Mouse (Mus musculus) thymus, adult 18-20 months (tissue): ENCODE measurements at regions not wholly inside any gene's neighbourhood (a gene's known extent, or its start where the extent isn't known, plus 50 kb on each side); places are given as distances from the start of the nearest gene placed in this dataset.

Experiments used
- DNase-seq, 2 experiments: peaks; one replicate each; pipeline ENCODE4 v3.0.0; 2022; ENCODE audit warnings: mixed read lengths in 2 of 2

DNA sequence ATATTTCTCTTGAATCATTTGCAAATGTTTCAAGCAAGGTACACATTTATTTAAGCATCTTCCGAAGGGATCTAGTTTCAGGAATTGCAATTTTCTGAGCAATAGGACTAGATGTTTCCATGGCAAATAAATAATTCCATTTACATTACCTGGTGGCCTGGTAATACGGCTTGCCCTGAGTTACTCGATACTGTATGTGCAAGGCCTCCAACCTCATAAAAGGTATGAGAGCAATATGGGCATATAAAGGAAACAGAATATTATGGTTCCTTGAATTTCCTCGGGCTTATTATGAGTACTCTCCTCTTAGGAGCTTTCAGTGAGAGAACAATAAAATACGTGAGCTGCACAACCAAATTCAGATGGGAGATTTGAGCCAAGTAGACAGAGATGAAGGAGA, 81.4 kb upstream of the Gm9972 start:
- DNase-seq = no peak

DNA sequence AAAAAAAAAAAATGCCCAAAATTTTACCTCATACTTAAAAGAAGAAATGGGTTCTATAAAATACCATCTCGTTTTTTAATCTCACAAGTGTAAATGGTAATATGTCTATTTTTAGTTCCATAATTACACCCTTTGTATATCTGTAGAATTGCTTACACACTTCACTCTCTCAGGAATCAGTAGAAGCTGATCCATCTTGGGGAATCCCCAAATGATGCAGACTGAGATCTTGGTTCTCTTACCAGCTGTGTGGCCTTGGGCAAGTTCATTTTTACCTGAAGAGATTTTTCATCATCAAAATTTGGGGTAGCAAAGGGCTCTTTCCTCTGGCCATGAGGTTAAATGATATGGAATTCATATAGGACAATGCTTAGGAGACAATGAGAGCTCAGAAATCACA, 69.8 kb upstream of the Gm9972 start:
- no peak for DNase-seq

DNA sequence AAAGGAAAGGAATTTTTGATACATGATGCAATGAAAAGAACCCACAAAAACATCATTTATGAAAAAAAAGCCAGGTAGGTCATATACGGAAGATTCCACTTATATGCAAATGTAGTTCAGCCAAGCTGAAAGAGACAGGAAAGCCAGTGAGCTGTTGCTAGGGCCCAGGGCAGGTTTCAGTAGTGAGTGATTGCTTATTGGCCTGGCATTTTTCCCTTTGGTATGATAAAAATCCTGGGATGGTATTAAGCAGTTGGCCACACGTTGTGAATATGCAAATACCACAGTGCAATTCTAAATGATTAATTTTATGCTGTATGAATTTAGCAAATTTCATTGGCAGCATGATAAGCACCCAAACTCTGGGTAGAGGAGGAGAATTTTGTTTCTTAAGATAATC, 57.3 kb upstream of the Gm9972 start:
- no peak for DNase-seq
